Mouse (Mus musculus): ENCODE measurements around the gene Bmp6. TPM values are rescaled to one million over a fixed set of nuclear protein-coding genes. Genes with fewer than 3 reads are reported as not detected.

Bmp6 gene
- polyA plus RNA-seq, 1 experiment from 2014 or later: 2.9 TPM

DNA sequence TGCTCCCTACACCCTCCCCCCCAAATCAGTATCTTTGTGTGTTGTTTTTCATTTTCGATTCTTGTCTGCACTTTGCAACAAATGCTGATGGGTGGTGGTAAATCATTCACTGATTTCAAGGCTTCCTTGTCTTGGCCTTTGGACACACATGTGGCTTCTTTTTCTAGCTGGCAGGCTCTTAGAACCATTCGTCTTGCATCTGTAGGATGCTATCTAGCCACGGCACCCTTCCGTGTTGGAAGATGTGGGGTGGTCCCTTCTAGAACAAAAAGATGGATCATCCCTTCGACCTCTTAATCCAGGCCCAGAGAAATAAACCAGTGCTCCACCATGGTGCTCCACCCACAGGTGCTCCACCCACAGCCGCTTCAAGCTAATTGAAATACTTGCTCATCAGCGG is 19.0 kb downstream of the Bmp6 start:
- Histone ChIP-seq H3K4me3 (no peak overlapping the region), H3K4me1 (replicated peaks) (no peaks in the 10 kb centered on the region), H3K36me3 (no peaks in the 10 kb centered on the region), H3K9me3 (no peaks in the 10 kb centered on the region), H3K27ac (no peak overlapping the region), H3K27me3 (ENCODE audit: insufficient read depth, poor library complexity, severe bottlenecking) (no peaks in the 10 kb centered on the region)
- DNase-seq (ENCODE audit: low spot score): no peak
- 89% methylated on average over 7 of the region's 7 CpGs for WGBS

DNA sequence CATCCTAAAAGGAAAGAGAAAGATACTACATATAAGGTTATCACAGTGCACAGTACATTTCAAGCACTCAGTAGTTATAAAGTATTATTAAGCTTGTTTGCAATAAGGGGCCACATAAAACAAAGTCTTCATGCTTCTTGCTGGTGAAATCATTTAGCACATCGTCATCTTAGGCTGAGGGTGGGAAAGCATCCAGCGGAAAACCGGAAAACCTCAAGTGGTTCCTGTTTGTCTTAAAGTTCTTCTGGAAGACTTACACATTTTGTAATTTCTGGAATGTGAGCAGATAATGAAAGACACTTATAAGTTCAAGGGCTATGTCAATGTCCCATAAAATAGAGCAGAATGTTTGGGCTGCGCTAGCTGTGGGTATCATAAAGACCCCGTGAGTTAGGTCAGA is 24.7 kb downstream of the Bmp6 start:
- H3K9me3 ChIP-seq: no peaks in the 10 kb centered on the region
- no peaks in the 10 kb centered on the region for H3K27me3 ChIP-seq (ENCODE audit: insufficient read depth, poor library complexity, severe bottlenecking)
- H3K36me3 ChIP-seq: no peaks in the 10 kb centered on the region
- H3K4me1 ChIP-seq (replicated peaks): no peaks in the 10 kb centered on the region
- no peak for DNase-seq (ENCODE audit: low spot score)
- no peak overlapping the region for H3K27ac ChIP-seq
- no peak overlapping the region for H3K4me3 ChIP-seq
- 95% methylated on average over 5 of the region's 5 CpGs for WGBS

- WGBS: 81% methylated on average over 6 of the region's 6 CpGs
- Histone ChIP-seq H3K4me3 (no peak overlapping the region), H3K4me1 (replicated peaks) (no peaks in the 10 kb centered on the region), H3K27me3 (ENCODE audit: insufficient read depth, poor library complexity, severe bottlenecking) (no peaks in the 10 kb centered on the region), H3K27ac (no peak overlapping the region), H3K9me3 (no peaks in the 10 kb centered on the region), H3K36me3 (no peaks in the 10 kb centered on the region)
- DNase-seq (ENCODE audit: low spot score): no peak
Observed at GRCm38 (mm10) chr13:38376071-38376470, 31.2 kb downstream of the Bmp6 start.

DNA sequence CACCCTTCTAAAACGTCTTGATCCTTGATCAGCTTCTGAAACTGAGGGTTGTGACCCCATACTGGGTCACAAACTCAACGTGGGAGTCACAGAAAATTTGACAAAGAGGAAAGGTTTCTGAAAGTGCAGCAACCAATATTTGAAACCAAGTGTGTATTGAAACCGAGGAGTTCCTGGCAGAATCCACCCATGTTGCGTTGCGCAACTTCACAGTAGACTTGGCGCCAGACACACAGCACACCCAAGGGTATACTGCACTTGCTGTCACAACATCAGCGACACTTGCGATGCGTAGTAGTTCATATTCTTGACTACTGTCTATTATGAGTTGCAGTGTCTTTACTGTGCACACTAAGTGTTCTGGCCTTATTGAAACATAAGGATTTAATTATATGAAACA is 32.4 kb downstream of the Bmp6 start:
- DNase-seq (ENCODE audit: low spot score): no peak
- 91% methylated on average over 9 of the region's 9 CpGs for WGBS
- H3K36me3 ChIP-seq: no peaks in the 10 kb centered on the region

GRCm38 (mm10) chr13:38379806-38380205 is 34.9 kb downstream of the Bmp6 start:
- H3K4me3 ChIP-seq: no peak overlapping the region
- DNase-seq (ENCODE audit: low spot score): no peak
- H3K36me3 ChIP-seq: no peaks in the 10 kb centered on the region
- H3K4me1 ChIP-seq (replicated peaks): no peaks in the 10 kb centered on the region
- no peaks in the 10 kb centered on the region for H3K27me3 ChIP-seq (ENCODE audit: insufficient read depth, poor library complexity, severe bottlenecking)
- 92% methylated on average over 5 of the region's 5 CpGs for WGBS
- no peaks in the 10 kb centered on the region for H3K9me3 ChIP-seq
- H3K27ac ChIP-seq: no peak overlapping the region

More for the DNA sequence above, 32.4 kb downstream of the Bmp6 start:
- Histone ChIP-seq H3K27ac (no peak overlapping the region), H3K27me3 (ENCODE audit: insufficient read depth, poor library complexity, severe bottlenecking) (no peaks in the 10 kb centered on the region), H3K9me3 (no peaks in the 10 kb centered on the region), H3K4me1 (replicated peaks) (no peaks in the 10 kb centered on the region), H3K4me3 (no peak overlapping the region)

DNA sequence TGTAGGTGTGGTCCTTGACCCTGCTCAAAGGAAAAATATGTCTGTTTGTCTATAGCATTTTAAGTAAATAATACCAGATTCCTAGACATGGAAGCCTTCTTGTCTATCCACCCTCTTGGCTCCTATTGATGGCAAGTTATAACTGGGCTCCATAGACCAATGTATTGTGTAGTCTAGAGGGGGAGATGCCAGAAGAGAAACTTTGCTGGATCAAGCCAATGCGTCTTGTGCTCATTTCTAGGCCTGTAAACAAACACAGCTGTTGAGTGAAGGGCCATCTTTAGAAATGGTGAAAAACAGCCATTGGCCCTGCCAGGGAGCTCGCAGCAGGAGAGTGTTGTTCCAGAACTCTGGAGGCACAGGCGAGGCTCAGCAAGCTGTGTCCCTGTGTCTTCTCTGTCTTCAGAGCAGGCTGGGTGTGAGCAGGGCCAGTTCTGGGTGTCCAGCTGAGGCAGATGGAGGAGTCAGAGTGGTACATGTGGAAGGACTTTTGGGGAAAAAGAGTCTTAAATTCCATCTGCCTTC is 41.2 kb downstream of the Bmp6 start:
- H3K4me1 ChIP-seq (replicated peaks): no peaks in the 10 kb centered on the region
- no peaks in the 10 kb centered on the region for H3K36me3 ChIP-seq
- no peak overlapping the region for H3K4me3 ChIP-seq
- H3K27ac ChIP-seq: no peak overlapping the region
- DNase-seq (ENCODE audit: low spot score): no peak
- no peaks in the 10 kb centered on the region for H3K27me3 ChIP-seq (ENCODE audit: insufficient read depth, poor library complexity, severe bottlenecking)
- no peaks in the 10 kb centered on the region for H3K9me3 ChIP-seq
- WGBS: 74% methylated on average over 3 of the region's 3 CpGs

- no peak for DNase-seq (ENCODE audit: low spot score)
- no peaks in the 10 kb centered on the region for H3K4me1 ChIP-seq (replicated peaks)
- 93% methylated on average over 4 of the region's 4 CpGs for WGBS
- H3K36me3 ChIP-seq: no peaks in the 10 kb centered on the region
- H3K4me3 ChIP-seq: no peak overlapping the region
- H3K27me3 ChIP-seq (ENCODE audit: insufficient read depth, poor library complexity, severe bottlenecking): no peaks in the 10 kb centered on the region
- no peaks in the 10 kb centered on the region for H3K9me3 ChIP-seq
- H3K27ac ChIP-seq: no peak overlapping the region
Observed at GRCm38 (mm10) chr13:38387453-38388040, 42.6 kb downstream of the Bmp6 start.

GRCm38 (mm10) chr13:38393444-38393843 is 48.5 kb downstream of the Bmp6 start:
- H3K4me3 ChIP-seq: no peak overlapping the region
- no peak overlapping the region for H3K27ac ChIP-seq
- no peaks in the 10 kb centered on the region for H3K4me1 ChIP-seq (replicated peaks)
- no peak for DNase-seq (ENCODE audit: low spot score)
- H3K27me3 ChIP-seq (ENCODE audit: insufficient read depth, poor library complexity, severe bottlenecking): no peaks in the 10 kb centered on the region
- WGBS: 88% methylated on average over 5 of the region's 5 CpGs
- H3K36me3 ChIP-seq: no peaks in the 10 kb centered on the region
- H3K9me3 ChIP-seq: no peaks in the 10 kb centered on the region

- Histone ChIP-seq H3K36me3 (no peaks in the 10 kb centered on the region), H3K4me3 (no peak overlapping the region), H3K27ac (no peak overlapping the region), H3K9me3 (no peaks in the 10 kb centered on the region), H3K4me1 (replicated peaks) (no peaks in the 10 kb centered on the region), H3K27me3 (ENCODE audit: insufficient read depth, poor library complexity, severe bottlenecking) (no peaks in the 10 kb centered on the region)
- 91% methylated on average over 4 of the region's 4 CpGs for WGBS
- no peak for DNase-seq (ENCODE audit: low spot score)
Observed at GRCm38 (mm10) chr13:38395026-38395425, 50.1 kb downstream of the Bmp6 start.

DNA sequence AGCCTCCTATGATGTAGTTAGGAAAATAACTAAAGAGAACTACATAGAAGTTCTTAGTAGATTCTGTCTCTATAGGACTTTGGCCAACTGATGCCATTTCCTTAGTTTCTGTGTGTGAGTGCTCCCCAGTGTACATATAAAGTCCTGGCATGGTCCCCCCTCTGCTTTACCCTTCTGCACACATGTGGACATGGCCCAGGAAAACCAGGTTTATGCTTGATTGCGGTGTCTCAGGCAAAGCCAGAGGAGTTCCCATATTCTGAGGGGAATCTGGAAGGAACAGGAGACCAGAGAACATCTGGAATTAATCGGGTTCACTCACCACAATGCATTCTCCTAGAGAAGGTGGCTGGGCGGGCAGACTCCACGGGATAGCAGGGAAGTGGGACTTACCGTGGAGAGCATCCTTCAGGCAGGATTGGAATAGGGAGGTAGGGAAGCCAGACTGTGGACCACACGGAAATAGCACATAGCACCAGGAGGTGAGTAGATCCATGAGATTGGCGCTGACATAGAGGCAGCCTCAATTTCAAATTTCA is 52.2 kb downstream of the Bmp6 start:
- Histone ChIP-seq H3K27me3 (ENCODE audit: insufficient read depth, poor library complexity, severe bottlenecking) (no peaks in the 10 kb centered on the region), H3K4me3 (no peak overlapping the region), H3K36me3 (no peaks in the 10 kb centered on the region), H3K4me1 (replicated peaks) (no peaks in the 10 kb centered on the region), H3K9me3 (no peaks in the 10 kb centered on the region), H3K27ac (no peak overlapping the region)
- WGBS: 69% methylated on average over 7 of the region's 7 CpGs
- DNase-seq (ENCODE audit: low spot score): no peak

- no peaks in the 10 kb centered on the region for H3K27me3 ChIP-seq (ENCODE audit: insufficient read depth, poor library complexity, severe bottlenecking)
- no peaks in the 10 kb centered on the region for H3K9me3 ChIP-seq
- no peak overlapping the region for H3K27ac ChIP-seq
- 79% methylated on average over 6 of the region's 6 CpGs for WGBS
- DNase-seq (ENCODE audit: low spot score): no peak
- no peaks in the 10 kb centered on the region for H3K36me3 ChIP-seq
- H3K4me3 ChIP-seq: no peak overlapping the region
- no peaks in the 10 kb centered on the region for H3K4me1 ChIP-seq (replicated peaks)
Observed at GRCm38 (mm10) chr13:38398658-38399057, 53.8 kb downstream of the Bmp6 start.

DNA sequence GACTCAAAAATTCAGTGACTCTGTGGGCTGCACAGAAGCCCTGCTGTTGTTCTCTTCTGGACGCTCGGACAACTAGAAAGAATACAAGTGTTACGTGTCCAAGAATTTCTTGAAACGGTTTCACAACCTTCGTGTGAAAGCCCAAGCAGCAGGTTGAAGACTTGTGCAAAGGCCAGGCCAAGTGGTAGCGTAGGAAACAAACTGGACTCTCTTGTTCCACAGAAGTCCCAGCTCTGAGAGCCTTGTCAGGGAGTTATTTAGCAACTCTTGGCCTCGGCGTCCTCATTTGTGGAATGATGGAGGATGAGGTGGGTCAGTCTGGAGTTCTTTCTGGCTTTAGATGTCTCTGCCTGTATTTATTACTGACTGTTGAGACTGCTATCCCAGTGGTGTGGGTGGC is 55.8 kb downstream of the Bmp6 start:
- no peaks in the 10 kb centered on the region for H3K9me3 ChIP-seq
- no peaks in the 10 kb centered on the region for H3K4me1 ChIP-seq (replicated peaks)
- WGBS: 90% methylated on average over 8 of the region's 8 CpGs
- DNase-seq (ENCODE audit: low spot score): no peak
- H3K36me3 ChIP-seq: no peaks in the 10 kb centered on the region
- H3K27ac ChIP-seq: no peak overlapping the region
- H3K27me3 ChIP-seq (ENCODE audit: insufficient read depth, poor library complexity, severe bottlenecking): no peaks in the 10 kb centered on the region
- no peak overlapping the region for H3K4me3 ChIP-seq

DNA sequence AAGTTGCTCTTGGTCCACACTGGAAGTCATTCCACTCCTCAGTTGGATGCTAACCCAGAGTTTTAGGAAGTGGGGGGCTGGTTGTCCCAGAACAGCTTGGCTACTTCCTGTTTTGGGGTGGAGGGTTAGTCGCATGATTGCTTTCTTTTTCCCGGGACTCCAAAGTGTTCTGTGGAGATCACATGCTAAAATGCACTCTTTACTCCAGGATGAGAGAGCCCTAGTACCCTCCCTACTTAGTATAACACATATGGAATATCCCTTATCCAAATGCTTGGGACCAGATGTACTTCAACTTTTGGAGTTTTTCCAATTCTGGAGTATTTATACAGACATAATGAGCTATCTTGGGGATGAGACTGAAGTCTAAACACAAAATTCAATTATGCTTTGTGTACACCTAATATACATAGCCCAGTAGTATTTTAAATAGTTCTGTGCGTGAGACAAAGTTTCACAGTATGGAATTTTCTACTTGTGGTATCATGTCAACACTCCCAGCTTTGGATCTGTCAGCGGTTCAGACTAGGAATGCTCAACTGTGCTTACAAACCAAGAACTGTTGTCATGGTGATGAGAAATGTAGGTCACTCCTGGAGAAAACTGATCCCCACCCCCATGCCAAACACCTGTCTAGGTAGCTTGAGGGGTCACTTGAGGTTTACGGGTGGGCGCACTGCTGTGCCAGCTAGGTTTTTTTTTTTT is 62.9 kb downstream of the Bmp6 start:
- no peak for DNase-seq (ENCODE audit: low spot score)
- WGBS: 80% methylated on average over 6 of the region's 6 CpGs
- H3K27ac ChIP-seq: no peak overlapping the region
- H3K4me1 ChIP-seq (replicated peaks): peaks cover 18% of the 10 kb centered on the region
- H3K4me3 ChIP-seq: no peak overlapping the region
- H3K27me3 ChIP-seq (ENCODE audit: insufficient read depth, poor library complexity, severe bottlenecking): no peaks in the 10 kb centered on the region
- H3K36me3 ChIP-seq: no peaks in the 10 kb centered on the region
- H3K9me3 ChIP-seq: no peaks in the 10 kb centered on the region

Data from hindbrain, embryonic 10.5 days (tissue).